Mouse (Mus musculus): ENCODE measurements at regions not wholly inside any gene's neighbourhood (a gene's known extent, or its start where the extent isn't known, plus 50 kb on each side); places are given as distances from the start of the nearest gene placed in this dataset.
"Not testable (repeated sequence)": the region's sequence is repeated elsewhere in the genome, so short reads cannot be mapped to it uniquely, and the experiment has no call there.

DNA sequence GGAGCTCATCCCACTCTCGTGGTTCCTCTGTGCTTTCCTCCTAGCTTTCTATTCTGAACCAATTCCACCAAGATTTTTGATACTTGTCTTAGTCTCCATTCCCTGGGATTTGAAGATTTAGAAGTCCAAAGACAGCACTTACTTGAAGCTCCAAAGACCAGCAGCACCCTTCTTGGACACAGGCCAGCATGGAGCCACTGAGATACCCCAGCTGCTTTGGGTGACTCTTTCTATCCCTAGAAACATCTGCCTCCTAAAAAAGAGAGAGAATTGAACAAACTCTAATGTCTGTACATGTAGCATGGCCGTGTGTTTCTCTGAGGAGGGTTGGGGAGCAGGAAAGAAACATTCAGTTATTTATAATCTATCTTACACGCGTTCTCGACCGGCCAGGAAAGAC lies 235.5 kb downstream of the Snx19 start:
- no peak for DNase-seq

DNA sequence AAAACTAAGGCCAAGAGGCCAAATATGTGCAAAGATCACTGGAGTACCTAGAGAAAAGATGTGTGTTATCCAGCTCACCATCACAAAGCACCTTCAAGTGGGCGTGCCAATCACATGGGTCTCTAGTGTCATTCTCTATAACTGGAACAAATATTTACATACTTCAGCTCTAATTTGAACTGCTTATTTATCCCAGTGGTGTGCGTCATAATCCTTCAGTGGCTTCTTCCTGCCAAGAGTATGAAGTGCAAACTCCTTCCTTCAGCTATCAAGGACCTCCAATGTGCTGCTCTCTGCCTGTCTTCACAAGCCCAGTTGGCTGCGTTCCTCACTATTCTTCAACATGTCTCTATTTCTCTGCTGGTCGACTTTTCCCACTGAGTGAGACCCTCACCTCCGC lies 227.1 kb downstream of the Snx19 start:
- no peak for DNase-seq

DNA sequence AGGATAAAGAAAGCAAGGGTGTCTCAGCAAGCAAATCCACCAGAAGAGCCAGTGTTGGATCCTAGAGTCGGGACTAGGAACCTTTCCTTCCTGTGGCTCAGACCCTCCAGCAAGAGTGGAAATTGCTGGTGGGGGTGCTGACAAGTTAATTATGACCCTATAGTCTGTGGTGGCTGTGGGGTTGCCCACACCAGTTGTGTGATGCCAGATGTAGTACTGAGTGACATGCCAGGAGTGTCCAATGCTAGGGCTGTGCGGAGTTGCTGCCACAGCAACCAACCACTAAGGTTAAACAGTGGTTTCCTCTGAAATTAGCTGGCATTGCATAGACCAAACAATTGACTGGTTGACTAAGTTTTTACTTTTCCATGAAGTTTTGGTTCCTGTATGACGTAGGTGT lies 226.3 kb downstream of the Snx19 start:
- DNase-seq = no peak

DNA sequence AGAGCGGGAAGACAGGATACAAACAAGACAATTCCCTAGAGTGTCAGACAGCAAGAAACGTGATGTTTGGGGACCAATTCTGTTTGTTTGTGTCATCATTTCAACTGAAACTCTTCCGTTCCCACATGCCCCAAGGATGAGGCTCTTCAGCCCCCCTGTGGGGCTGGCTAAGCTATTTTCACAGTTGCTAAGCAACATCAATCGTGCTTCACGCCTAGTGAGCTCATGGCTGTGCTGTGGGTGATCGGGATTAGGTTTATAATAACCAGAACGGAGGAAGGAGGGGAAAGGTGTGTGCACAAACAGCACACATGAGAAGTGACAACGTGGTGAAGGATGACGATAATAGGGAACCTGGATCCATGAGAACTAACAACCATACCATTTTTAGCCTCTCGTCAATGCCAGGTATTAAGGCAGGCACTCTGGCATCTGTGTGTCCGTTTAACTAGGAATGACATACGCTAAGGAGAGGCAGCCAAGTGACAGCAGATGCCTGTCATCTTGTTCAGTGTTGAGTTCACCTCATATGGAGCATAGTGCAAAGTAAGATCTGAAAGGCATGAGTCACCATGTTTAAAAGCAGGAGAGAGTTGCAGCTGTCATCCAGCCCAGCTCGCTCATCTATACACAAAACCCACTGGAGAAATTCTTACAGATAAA lies 222.6 kb downstream of the Snx19 start:
- peak; percentile 5 to 7 for DNase-seq

DNA sequence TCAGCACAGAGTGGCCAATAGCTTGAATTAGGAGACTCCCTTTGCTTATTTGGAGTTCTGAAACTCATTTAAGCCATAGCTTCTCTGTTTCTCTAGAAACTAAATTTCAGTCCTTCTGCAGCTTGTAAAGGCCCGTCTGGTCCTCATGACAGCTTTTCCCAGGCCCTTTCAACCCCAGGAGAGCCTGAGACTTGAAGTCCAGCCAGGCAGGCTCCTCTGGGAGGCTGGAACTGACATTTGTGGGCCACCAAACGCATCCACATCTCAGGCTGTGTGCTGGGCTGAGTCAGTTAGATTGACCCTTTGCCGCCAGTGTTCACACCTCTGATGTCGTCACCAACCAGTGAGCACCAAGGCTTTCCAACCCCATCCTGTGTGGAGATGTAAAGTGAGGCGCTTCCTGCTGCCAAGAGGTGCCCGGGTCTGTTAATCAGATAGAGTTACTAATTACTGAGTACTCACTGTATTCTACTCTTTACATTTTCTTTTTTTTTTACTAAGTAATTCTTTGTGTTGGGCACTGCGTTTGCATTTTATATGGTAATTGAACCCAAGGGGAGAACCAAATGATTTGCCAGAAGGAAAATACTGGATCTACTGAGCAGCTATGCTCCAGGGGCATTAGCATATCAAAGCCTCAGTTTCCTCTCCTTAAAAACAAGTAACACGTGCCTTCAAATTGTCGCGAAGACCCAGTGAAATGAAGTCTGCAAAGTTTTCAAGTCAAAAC lies 207.0 kb downstream of the Snx19 start:
- DNase-seq = no peak

DNA sequence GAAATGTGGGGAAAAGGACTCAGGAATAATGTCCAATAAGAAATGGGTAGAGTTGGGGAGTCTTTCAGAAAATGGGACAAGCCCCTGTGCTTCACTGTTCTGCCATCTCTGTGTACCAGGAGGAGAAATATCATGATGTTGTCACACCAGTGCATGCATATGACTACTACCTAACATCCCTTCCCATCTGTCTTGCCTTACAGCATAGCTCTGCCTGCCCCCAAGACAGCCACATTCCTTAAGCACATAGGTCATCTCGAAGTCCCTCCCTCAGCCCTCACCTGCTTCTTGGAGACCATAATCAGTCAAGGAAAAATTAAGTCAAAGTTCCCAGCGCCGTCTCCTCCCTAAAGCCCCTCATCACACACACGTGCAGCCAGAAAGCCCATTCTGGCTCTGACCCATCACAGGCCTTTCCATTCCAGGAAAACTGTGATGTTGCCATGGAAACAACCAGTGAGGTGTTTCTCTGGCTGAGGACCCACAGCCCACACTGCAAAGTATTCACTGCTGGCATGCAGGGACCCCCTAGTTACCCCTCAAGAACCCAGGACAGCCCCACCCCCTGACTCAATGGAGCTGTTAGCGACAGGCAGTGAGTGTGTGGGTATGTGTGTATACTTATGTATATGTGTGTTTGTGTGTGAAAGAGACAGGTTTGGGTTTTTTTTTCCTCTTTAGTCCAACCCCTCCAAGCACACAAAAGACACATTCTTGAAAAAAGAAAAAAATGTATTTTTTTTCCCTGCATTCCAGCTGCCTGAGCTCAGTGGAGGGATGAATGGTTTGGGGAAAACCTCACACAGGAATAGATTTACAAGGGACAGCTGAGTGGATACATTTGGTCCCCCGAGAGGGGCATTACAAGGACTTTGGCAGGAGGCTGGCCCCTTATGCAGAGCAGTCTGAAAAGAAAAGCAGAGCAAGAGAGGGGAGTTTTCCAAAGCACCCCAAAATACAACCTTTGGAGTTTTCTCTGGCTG lies 205.5 kb downstream of the Snx19 start:
- no peak for DNase-seq

DNA sequence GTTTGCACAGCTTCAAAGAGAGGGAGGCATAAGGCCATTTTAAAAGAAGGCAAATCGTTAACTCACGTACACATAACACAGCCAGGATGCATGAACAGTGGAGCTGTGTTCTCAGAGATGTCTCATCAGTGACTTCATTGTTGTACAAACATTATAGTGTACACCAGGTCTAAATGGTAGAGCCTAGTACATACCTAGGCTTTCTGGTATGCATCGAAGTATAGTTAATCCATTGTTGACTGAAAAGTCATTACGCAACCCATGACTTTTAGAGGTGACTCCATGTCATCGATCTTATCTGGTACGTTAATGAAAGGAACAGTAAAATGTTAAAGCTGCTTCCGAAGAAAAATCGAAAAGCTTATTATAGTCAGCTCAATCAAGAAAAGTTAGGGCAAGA lies 198.7 kb downstream of the Snx19 start:
- no peak for DNase-seq

DNA sequence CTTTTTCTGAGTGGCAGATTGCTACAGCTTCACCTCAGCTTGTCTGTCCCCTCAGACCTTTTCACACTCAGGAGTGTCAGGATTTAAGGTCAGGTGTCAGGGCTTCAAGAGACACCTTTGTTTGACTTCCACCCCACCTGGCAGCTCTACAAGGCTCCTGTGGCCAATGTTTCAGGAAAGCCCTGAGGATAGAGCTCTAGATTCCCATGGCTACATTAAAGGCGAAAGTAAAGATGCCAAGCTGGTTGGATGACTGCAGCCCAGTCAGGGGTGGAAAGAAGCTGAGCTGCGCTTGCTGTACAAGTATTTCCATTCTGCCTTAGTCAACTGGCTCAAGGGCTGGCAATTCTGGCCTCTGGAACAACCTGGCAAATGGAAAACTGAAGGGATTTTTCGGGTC lies 198.2 kb downstream of the Snx19 start:
- no peak for DNase-seq

DNA sequence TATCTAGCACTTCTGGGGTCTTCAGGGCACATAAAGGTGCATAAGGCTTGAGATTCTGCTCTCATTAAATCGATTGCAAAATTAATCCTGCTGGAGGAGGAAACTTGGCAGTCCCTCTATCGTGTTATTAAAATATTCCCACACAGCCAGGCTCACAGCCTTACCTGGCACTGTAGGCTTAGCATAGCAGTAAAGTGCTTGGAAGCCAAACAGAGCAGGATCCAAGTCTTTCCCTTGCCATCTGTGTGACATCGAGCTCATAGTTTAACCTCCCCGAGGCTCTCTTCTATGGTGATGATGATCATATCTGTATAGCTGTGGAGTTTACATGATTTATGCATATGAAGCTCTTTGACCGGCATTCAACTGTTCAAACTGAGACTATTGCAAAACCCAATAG lies 197.6 kb downstream of the Snx19 start:
- peak; percentile 7 to 29 for DNase-seq

DNA sequence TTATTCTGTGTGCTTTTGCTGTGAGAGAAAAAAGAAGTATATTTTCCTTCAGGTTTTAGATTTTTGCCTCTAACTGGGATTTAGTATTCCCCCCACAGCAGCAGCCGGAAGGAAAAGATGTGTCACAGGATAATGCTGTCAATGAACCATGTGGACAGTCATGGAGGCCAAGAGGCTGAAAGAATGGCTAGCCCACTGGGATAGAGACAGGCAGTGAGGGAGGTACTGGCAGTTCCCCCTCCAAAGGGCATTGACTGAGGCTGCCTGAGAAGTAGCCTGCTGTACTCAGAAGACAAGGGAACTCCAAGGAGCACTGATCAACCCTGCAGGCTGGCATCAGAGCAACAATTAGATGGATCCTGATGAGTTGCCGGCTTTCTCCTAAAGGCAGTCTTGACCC lies 192.4 kb downstream of the Snx19 start:
- no peak for DNase-seq

DNA sequence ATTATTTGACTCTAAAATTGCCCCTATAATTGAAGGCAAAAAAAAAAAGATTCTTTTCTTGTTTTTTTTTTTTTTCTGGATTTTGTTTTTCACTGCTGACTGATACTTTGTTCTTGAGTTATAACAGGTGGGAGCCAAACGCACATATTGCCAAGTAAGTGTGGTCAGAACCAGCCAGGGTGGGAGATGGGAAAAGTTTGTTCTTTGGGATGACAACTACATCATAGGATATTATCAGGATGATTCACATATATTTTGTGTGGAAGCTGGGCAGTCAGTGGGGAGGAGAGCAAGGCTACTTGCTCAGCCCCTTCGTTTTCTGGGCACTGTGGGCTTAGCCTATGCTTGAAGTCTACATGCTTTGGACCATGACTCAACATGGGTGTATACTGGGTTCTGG lies 191.3 kb downstream of the Snx19 start:
- DNase-seq = no peak

DNA sequence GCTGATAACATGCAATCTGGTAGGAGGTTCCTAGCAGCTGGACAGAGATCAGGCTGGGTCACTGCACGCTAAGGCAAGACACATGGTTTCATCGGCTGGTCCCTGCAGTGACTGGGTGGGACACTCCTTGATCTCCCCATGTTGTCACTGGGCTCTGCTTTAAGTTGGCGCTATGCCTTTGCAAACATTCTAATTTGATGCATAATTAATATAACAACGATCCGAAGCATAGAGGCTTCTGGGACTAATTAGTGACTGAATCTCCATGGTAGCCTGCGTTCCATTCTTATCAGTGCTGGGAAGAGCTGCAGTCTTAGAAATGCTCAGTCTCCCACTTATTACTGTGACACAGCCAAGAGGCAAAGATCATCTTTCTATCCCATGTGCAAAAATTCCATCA lies 186.8 kb downstream of the Snx19 start:
- no peak for DNase-seq

DNA sequence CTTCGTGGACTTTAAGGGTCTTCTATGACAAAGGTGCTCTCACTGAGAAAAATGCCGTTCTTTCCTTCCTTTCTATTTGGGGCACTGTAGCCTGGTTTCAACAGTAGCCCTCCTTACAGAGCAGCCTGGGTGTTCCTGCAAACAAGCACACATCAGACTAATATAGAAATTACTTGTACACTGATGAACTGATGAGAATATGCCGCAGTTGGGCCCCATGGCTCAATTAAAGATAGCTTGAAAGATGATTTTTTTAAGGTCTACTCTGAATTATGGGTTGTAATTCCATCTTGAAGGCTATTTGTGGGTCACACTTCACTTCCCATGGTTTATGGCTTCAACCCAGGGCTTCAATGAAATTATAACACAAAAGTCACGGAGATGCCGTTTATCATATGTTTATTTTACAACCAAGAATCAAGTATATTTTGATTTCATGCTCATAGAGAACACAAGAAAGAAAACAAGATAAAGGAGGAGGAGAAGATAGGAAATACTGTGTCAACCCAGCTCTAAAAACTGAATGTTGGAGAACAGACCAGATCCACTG lies 186.2 kb downstream of the Snx19 start:
- no peak for DNase-seq

DNA sequence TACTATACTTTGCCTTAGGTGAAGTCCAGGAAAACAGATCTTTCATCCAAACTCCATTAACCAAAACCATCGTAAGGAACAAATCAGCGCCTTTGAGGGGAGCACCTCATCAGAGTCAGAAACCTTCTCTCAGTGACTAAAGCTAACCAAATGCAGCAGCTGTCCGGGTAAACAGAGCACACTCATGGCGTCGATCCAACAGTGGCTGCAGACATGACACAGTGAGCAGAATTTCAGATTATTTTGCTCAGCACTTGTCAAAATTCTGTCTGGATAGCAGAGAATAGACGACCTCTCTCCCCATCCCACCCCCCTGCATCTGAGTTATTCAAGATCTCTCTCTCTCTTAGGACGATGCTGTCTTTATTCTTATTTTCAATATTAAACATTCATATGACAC lies 183.4 kb downstream of the Snx19 start:
- DNase-seq = no peak

DNA sequence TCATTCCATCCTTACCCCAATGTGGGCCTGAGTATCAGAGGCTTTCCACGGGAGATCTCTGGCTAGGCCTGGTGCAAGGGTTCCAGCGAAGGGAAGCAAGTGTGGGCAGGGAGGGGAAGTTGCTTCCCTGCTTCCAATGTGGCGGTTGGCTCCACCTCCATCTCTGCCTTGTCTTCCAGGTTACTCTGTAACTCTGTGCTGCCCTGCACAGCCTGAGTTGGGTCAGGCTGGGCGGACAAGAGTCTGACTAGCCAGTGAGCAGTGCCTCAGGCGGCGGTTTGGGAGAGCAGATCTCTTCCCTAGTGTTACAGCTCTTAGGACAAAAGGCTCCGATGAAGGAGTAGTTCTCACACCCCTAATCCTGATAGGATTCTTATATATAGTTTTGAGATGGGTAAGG lies 172.8 kb downstream of the Snx19 start:
- DNase-seq = no peak

DNA sequence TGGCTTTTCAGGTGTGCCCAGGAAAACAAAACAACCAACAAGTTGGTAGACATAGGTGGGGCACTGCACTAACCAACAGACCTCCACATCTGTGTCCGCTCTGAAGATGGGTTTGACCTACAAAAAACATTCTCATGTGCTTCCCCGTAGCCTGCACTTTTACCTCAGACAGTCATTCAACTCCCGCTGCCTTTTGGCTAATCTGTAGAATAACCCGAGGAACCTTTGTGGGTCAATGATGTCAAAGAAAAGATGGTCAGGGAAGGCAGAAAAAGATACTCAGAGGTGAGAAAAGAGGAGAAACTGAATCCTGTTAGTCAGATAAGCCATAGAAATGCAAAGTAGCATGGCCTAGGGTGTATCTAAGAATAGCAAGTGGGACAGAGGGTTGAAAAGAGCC lies 170.8 kb downstream of the Snx19 start:
- no peak for DNase-seq

DNA sequence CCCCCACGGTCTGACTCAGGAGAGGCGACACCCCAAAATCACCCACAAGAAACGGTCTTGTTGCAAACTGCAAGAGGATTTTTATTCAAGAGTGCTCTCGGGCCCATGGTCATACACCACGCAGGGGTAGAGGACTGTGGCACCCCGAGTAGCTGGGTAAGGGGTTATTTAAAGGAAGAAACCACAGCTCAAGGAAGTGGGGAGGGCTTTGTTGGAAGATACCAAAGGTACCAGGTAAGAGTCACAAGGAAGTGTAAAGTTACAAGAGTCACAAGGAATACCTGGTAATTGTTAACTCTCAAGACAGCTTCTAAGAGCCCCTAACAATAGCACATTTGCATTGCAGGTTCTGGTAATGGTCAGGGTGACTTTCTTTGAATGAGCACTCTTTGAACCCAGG lies 170.2 kb downstream of the Snx19 start:
- DNase-seq = not testable (repeated sequence)

DNA sequence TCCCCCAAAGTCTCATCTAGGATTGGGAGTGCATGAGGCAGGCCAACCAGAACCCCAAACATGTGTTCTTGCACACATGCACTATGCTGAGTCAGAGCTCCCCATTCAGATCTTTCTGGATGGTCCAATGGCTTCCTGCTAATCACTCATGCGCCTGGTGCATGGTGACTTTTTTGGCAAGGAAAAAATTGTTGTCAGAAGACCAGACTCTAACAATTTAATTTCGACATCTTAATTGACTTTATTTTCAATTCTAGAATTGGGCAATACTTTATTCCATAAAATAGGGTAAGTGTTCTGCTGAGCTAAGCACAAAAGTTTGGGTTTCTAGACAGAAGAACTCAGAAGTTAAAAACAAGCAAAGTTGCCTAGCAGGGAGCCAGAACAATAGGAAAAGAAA lies 165.7 kb downstream of the Snx19 start:
- no peak for DNase-seq

DNA sequence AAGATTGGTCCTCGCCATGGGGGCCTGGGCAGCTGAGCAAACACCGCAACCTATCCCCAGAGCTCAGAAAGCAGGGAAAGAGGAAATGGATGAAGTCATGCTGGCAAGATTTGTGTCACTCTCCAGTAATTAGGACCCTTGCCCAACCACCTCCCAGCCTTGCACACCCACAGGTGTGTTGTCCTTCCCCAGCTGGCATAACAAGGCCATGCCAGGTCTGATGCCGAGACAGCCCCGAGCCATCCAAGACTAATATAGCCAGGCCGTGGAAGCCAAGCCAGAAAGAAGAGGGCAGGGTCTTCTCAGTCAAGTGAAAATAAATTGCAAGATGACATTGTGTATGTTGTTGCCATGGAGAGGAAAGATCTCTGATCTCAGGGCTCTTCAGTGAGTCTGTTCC lies 164.3 kb downstream of the Snx19 start:
- no peak for DNase-seq

DNA sequence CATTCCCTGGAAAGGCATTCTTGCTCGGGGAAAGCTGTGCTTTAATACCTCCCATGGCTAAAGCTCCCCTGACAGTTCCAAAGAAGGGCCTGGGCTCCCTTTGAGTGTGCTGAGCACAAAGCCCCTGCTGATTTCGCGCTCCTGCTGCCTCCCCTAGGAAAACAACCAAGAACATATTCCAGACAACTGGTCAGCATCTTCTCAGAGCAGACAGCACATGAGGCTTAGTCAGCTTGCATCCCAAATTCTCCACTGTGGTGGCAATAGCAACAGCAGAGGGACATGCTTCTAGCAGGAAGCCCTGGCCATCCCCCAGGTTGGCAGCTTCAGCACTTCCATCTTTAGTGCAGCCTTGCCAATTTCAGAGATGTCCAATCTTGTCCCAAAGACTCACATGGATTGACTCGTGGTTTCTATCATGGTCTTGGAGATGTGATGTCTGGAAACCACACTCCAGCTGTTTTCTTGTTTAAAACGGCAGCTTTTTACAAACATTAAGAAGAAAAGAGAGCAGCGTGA lies 163.8 kb downstream of the Snx19 start:
- DNase-seq = peak; percentile 8 to 31

DNA sequence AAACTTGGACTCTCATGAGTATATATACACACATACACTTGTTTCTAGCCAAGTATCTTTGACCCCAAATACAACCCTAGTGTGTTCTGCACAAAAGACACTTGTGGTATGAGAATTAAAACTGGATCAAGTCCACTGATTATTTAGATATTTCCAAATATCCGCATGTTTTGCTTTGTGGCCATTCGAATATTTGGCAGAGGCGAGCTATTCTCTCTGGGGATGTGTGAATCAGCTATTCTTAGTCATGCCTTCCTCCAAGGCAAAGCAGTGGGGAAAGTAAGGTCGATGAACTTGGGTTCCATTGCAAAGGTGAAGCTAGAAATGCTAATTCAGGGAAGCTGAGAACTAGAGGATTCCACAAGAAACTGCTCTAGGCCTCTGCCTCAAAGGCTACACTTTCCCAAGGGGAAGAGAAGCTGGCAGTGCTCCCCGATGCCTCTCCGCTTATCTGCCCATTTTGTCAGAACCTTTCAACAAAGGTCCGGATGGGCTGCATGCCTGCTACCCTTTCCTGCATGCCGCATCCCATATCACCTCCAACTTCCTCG lies 154.4 kb downstream of the Snx19 start:
- no peak for DNase-seq

DNA sequence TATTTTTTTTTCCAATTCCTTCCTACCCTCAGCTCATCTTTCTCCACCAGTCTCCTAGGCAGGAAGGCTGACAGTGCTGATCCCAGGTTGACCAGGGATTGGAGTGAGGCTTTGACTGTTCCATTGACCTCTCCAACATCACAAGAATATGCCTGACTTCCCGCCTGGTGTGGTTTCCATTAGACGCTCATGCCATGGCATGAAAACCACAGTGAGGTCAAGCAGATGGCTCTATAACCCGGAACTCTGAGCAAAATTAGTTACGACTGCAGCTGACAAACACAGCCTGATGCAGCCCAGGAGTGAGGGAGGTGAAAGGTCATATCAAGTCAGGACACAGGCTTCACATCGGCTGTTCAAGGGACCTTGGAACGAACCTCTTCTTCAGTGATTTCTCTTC lies 153.6 kb downstream of the Snx19 start:
- no peak for DNase-seq

DNA sequence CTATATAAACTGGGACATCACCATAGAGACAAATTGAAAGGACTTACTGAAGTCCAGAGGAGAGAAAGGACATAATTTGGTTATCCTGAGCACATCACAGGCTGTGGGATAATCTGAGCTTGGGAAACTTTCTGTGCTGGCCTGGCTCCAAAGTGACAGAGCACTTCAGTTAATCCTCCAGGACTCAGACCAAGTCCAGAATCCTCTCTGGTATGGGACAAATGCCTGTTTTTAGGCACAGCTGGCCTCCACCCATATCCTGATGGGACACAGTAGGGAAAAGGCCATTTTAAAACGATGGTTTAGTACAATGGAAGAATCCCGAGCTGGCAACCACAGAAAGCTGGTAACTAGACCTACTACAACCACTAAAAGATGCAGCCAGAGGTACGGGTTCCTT lies 151.3 kb downstream of the Snx19 start:
- DNase-seq = no peak

Data from cerebellum, postnatal 25 days (tissue).